Mouse (Mus musculus): ENCODE results near the gene Zfp26. TPM values are rescaled to one million over a fixed set of nuclear protein-coding genes. Genes with fewer than 3 reads are reported as not detected.

The Zfp26 gene
- polyA plus RNA-seq, 1 experiment from 2014 or later: 3.8 TPM

DNA sequence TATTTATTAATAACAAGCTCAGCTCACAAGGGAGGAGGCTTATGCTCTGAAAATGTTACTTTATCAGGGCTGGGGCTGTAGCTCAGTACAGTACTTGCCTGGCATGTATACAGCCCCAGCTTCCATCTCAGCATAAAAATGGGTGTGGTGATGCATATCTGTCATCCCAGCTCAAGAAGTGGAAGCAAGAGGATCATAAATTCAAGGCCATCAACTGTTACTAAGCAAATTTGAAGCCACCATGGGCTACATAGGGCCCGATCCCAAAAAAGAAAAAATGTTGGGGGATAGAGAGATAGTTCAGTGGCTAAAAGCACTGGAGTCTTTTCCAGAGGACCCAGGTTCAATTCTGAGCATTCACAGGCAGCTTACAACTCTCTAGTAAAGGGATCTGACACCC is 16.7 kb upstream of the Zfp26 start:
- peaks cover 23% of the 10 kb centered on the region for H3K36me3 ChIP-seq (ENCODE audit: control insufficient read depth, insufficient read depth)

DNA sequence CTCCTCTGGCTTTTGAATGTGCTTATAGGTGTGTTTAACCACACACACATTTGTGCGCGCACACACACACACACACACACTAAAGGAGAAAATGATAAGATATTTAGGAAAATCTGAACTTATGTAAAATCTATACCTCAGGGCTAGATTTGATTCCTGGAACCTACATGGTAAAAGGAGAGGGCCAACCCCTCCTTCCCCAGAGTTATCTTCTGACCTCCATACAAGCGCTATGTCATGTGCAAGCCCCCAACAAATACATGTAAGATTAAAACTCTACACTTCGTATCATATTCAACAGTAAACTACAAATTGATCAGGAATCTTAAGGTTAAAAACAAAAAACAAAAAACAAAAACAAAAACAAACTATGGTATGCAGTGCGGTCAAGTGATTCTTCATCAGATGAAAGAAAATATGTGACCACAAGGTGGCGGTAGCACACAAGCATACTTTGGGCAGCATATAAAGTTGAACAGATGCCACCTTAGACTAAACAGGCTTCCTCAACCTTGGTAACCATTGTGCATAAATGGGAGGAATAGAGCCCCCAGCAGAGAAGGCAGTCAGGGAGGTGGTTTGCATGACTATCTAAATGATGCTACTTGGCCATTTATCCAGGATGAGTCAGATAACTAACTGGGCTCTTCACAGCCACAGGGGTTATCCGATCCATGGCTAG is 6.9 kb upstream of the Zfp26 start:
- Histone ChIP-seq H3K4me3 (ENCODE audit: low read depth, low read length) (no peak overlapping the region), H3K27ac (ENCODE audit: low read length) (no peak overlapping the region), H3K9me3 (replicated peaks; ENCODE audit: control insufficient read depth, low read length) (no peaks in the 10 kb centered on the region), H3K4me1 (ENCODE audit: control insufficient read depth, low read depth, low read length) (no peaks in the 10 kb centered on the region), H3K9ac (ENCODE audit: low read depth, low read length) (no peak overlapping the region), H3K27me3 (ENCODE audit: control insufficient read depth, insufficient read depth, low read depth, low read length) (no peaks in the 10 kb centered on the region), H3K36me3 (ENCODE audit: control insufficient read depth, insufficient read depth) (peaks cover 24% of the 10 kb centered on the region), H3K4me2 (ENCODE audit: low read depth, low read length) (no peak overlapping the region)
- peak; percentile 30; the same call in 1 of the 2 replicates for ATAC-seq (ENCODE audit: low read depth)
- WGBS (ENCODE audit: insufficient replicate concordance): 51% methylated on average over 7 of the region's 7 CpGs

More for the DNA sequence above, 16.7 kb upstream of the Zfp26 start:
- H3K4me2 ChIP-seq (ENCODE audit: low read depth, low read length): no peak overlapping the region
- H3K27me3 ChIP-seq (ENCODE audit: control insufficient read depth, insufficient read depth, low read depth, low read length): no peaks in the 10 kb centered on the region
- no peaks in the 10 kb centered on the region for H3K9me3 ChIP-seq (replicated peaks; ENCODE audit: control insufficient read depth, low read length)
- ATAC-seq (ENCODE audit: low read depth): no peak
- H3K4me1 ChIP-seq (ENCODE audit: control insufficient read depth, low read depth, low read length): no peaks in the 10 kb centered on the region
- no peak overlapping the region for H3K4me3 ChIP-seq (ENCODE audit: low read depth, low read length)
- H3K27ac ChIP-seq (ENCODE audit: low read length): no peak overlapping the region
- WGBS (ENCODE audit: insufficient replicate concordance): 69% methylated on average over 1 of the region's 1 CpGs
- H3K9ac ChIP-seq (ENCODE audit: low read depth, low read length): no peak overlapping the region

DNA sequence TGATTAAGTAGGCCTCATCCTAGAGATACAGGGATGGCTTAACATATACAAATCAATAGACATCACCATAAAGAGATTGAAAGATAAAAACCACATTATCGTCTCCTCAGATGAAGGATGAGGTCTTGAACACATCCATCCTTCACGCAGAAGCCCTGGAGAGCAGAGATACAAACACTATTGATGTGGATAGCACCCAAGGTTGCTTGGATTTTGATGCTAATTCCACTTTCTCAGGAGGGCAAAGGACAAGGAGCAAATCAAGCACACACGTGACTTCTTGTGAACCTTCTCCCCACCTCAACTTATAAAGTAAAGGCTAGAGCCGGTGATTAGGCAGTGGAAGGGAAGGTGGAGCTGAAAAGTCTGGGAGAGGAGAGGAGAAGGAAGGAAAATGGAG is 6.3 kb downstream of the Zfp26 start:
- Histone ChIP-seq H3K4me2 (ENCODE audit: low read depth, low read length) (no peak overlapping the region), H3K9me3 (replicated peaks; ENCODE audit: control insufficient read depth, low read length) (no peaks in the 10 kb centered on the region), H3K27ac (ENCODE audit: low read length) (no peak overlapping the region), H3K9ac (ENCODE audit: low read depth, low read length) (no peak overlapping the region), H3K36me3 (ENCODE audit: control insufficient read depth, insufficient read depth) (peaks cover 2% of the 10 kb centered on the region; the same call in 1 of the 2 replicates), H3K4me1 (ENCODE audit: control insufficient read depth, low read depth, low read length) (no peaks in the 10 kb centered on the region; the same call in none of the 2 replicates), H3K27me3 (ENCODE audit: control insufficient read depth, insufficient read depth, low read depth, low read length) (no peaks in the 10 kb centered on the region), H3K4me3 (ENCODE audit: low read depth, low read length) (no peak overlapping the region)
- WGBS (ENCODE audit: insufficient replicate concordance): 78% methylated on average over 4 of the region's 4 CpGs
- no peak for ATAC-seq (ENCODE audit: low read depth)

DNA sequence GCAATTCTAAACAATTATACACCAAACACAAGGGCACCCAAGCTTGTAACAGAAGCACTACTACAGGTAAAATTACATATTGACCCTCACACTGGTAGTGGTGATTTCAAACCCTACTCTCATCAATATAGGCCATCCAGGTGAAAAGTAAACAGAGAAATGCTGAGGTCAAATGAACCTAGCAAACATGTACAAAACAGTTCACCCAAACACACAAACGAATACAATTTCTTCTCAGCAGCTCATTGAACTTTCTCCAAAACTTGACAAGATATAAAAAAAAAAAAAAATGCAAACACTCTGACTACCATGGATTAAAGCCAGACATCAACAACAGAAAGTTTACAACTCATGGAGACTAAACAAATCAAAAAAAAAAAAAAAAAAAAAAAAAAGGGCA is 8.5 kb downstream of the Zfp26 start:
- WGBS (ENCODE audit: insufficient replicate concordance): 80% methylated on average over 1 of the region's 1 CpGs
- no peak for ATAC-seq (ENCODE audit: low read depth)
- H3K9ac ChIP-seq (ENCODE audit: low read depth, low read length): no peak overlapping the region
- no peaks in the 10 kb centered on the region for H3K4me1 ChIP-seq (ENCODE audit: control insufficient read depth, low read depth, low read length)
- H3K9me3 ChIP-seq (replicated peaks; ENCODE audit: control insufficient read depth, low read length): no peaks in the 10 kb centered on the region
- H3K36me3 ChIP-seq (ENCODE audit: control insufficient read depth, insufficient read depth): peaks cover 2% of the 10 kb centered on the region; the same call in 1 of the 2 replicates
- no peak overlapping the region for H3K27ac ChIP-seq (ENCODE audit: low read length)
- H3K27me3 ChIP-seq (ENCODE audit: control insufficient read depth, insufficient read depth, low read depth, low read length): no peaks in the 10 kb centered on the region
- H3K4me3 ChIP-seq (ENCODE audit: low read depth, low read length): no peak overlapping the region
- no peak overlapping the region for H3K4me2 ChIP-seq (ENCODE audit: low read depth, low read length)

DNA sequence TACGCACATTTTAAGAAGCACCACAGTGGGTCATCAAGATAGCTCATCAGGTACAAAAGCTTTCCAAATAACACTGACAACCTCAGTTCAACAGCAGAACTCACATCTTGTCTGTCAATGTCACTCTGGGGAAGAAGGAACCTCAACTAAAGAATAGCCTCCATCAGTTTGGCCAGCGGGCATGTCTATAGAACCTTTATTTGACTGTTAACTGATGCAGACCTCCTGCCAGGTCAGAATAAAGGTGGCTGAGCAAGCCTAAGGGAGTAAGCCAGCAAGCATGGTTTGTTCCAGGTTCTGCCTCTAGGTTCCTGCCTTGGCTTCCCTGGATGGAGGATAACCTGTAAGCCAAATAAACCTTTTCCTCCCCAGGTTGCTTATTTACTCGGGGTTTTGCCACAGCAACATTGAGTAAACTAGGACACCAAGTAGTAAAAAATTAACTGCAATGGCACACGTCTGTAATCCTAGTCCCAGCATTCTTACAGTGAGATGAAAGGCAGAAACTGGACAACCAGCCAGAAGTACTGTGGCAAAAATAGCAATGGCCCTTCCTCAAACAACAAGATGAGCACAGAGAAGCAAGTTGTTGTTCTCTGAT is 16.7 kb downstream of the Zfp26 start:
- Histone ChIP-seq H3K4me2 (ENCODE audit: low read depth, low read length) (no peak overlapping the region), H3K4me3 (ENCODE audit: low read depth, low read length) (no peak overlapping the region), H3K36me3 (ENCODE audit: control insufficient read depth, insufficient read depth) (peaks cover 38% of the 10 kb centered on the region), H3K27ac (ENCODE audit: low read length) (no peak overlapping the region), H3K9me3 (replicated peaks; ENCODE audit: control insufficient read depth, low read length) (no peaks in the 10 kb centered on the region; the same call in 1 of the 2 replicates), H3K27me3 (ENCODE audit: control insufficient read depth, insufficient read depth, low read depth, low read length) (no peaks in the 10 kb centered on the region), H3K4me1 (ENCODE audit: control insufficient read depth, low read depth, low read length) (no peaks in the 10 kb centered on the region), H3K9ac (ENCODE audit: low read depth, low read length) (no peak overlapping the region)
- 73% methylated on average over 4 of the region's 4 CpGs for WGBS (ENCODE audit: insufficient replicate concordance)
- ATAC-seq (ENCODE audit: low read depth): peak; percentile 21; the same call in 1 of the 2 replicates

DNA sequence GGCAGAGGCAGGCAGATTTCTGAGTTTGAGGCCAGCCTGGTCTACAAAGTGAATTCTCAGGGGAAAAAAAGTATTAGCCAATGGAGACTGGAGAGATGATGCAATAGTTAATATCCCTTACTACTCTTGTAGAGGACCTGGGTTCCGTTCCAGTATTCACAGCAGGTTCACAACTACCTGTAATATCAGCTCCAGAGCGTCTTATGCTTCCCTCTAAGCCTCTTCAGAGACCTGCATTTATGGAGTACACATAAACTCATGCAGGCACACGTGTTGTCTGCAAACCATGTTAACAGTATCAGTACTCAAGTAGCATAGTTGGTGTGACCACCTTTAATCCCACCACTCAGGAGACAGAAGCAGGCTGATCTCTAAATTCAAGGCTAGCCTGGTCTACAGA is 30.0 kb downstream of the Zfp26 start:
- Histone ChIP-seq H3K27ac (ENCODE audit: low read length) (no peak overlapping the region), H3K4me3 (ENCODE audit: low read depth, low read length) (no peak overlapping the region), H3K9ac (ENCODE audit: low read depth, low read length) (no peak overlapping the region), H3K27me3 (ENCODE audit: control insufficient read depth, insufficient read depth, low read depth, low read length) (no peaks in the 10 kb centered on the region), H3K4me2 (ENCODE audit: low read depth, low read length) (no peak overlapping the region), H3K4me1 (ENCODE audit: control insufficient read depth, low read depth, low read length) (no peaks in the 10 kb centered on the region), H3K9me3 (replicated peaks; ENCODE audit: control insufficient read depth, low read length) (no peaks in the 10 kb centered on the region), H3K36me3 (ENCODE audit: control insufficient read depth, insufficient read depth) (no peaks in the 10 kb centered on the region)
- no peak for ATAC-seq (ENCODE audit: low read depth)
- WGBS (ENCODE audit: insufficient replicate concordance): 60% methylated on average over 3 of the region's 3 CpGs

DNA sequence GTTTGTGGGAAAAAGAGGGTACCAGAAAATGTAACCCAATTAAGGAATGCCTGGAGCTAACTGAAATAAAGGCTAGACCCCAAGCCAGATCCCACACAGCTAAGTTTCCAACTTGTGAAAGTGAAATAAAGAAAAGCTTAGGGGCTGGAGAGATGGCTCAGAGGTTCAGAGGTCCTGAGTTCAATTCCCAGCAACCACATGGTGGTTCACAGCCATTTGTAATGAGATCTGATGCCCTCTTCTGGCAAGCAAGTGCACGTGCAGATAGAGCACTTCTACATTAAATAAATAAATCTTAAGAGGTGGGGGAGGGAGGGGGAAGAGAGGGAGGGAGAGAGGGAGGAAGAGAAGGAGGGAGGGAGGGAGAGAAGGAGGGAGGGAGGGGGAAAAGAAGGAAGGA is 48.5 kb downstream of the Zfp26 start:
- WGBS (ENCODE audit: insufficient replicate concordance): 15% methylated on average over 1 of the region's 1 CpGs
- Histone ChIP-seq H3K27ac (ENCODE audit: low read length) (no peak overlapping the region), H3K4me2 (ENCODE audit: low read depth, low read length) (no peak overlapping the region), H3K36me3 (ENCODE audit: control insufficient read depth, insufficient read depth) (no peaks in the 10 kb centered on the region), H3K4me3 (ENCODE audit: low read depth, low read length) (no peak overlapping the region), H3K9me3 (replicated peaks; ENCODE audit: control insufficient read depth, low read length) (no peaks in the 10 kb centered on the region), H3K27me3 (ENCODE audit: control insufficient read depth, insufficient read depth, low read depth, low read length) (no peaks in the 10 kb centered on the region), H3K4me1 (ENCODE audit: control insufficient read depth, low read depth, low read length) (no peaks in the 10 kb centered on the region), H3K9ac (ENCODE audit: low read depth, low read length) (no peak overlapping the region)
- ATAC-seq (ENCODE audit: low read depth): no peak

DNA sequence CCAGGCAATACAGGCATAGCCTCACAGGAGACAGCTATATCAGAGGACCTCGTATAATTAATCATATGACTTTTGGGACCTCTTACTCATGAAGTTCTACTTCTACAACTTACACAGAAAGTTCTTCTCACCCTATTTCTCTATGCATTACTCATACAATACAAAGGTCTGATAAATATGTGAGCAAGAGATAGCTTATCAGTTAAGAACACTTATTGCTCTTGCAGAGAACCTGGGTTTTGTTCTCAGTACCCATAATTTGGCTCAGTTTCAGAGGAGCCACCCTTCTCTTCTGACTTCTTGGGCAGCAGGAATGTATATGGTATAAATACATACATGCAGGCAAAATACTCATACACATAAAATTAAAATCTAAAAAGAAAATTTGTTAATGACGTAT is 50.6 kb downstream of the Zfp26 start:
- no peak overlapping the region for H3K9ac ChIP-seq (ENCODE audit: low read depth, low read length)
- H3K27me3 ChIP-seq (ENCODE audit: control insufficient read depth, insufficient read depth, low read depth, low read length): no peaks in the 10 kb centered on the region
- 66% methylated on average over 2 of the region's 2 CpGs for WGBS (ENCODE audit: insufficient replicate concordance)
- no peak overlapping the region for H3K4me3 ChIP-seq (ENCODE audit: low read depth, low read length)
- no peaks in the 10 kb centered on the region for H3K36me3 ChIP-seq (ENCODE audit: control insufficient read depth, insufficient read depth)
- H3K9me3 ChIP-seq (replicated peaks; ENCODE audit: control insufficient read depth, low read length): no peaks in the 10 kb centered on the region
- ATAC-seq (ENCODE audit: low read depth): no peak
- no peak overlapping the region for H3K4me2 ChIP-seq (ENCODE audit: low read depth, low read length)
- no peaks in the 10 kb centered on the region for H3K4me1 ChIP-seq (ENCODE audit: control insufficient read depth, low read depth, low read length)
- no peak overlapping the region for H3K27ac ChIP-seq (ENCODE audit: low read length)

DNA sequence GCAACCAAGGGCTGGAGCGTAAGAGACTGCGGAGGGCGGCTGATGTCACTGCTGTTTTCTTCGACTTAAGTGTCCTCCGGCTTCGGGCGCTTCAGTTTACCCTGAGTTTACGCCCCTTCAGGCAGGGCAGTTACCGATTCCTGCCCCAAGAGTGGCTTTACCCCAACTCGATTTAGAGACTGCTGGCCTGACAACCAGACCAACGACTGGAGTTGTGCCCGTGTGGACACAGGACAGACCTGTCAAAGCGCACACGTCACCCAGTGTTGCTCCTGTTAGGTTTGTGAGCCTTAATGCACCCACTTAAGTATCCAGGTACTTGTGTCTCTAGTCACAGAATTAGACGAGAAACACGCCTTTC is 74.6 kb downstream of the Zfp26 start:
- Histone ChIP-seq H3K9me3 (replicated peaks; ENCODE audit: control insufficient read depth, low read length) (no peaks in the 10 kb centered on the region), H3K27me3 (ENCODE audit: control insufficient read depth, insufficient read depth, low read depth, low read length) (no peaks in the 10 kb centered on the region), H3K4me2 (ENCODE audit: low read depth, low read length) (peak overlapping the region; percentile 65), H3K4me3 (ENCODE audit: low read depth, low read length) (peak overlapping the region; percentile 66), H3K4me1 (ENCODE audit: control insufficient read depth, low read depth, low read length) (no peaks in the 10 kb centered on the region), H3K27ac (ENCODE audit: low read length) (peak overlapping the region; percentile 13; the same call in 1 of the 2 replicates), H3K9ac (ENCODE audit: low read depth, low read length) (peak overlapping the region; percentile 71), H3K36me3 (ENCODE audit: control insufficient read depth, insufficient read depth) (no peaks in the 10 kb centered on the region)
- WGBS (ENCODE audit: insufficient replicate concordance): 11% methylated on average over 16 of the region's 16 CpGs
- peak; percentile 49 for ATAC-seq (ENCODE audit: low read depth)
